Mouse (Mus musculus) intestine, embryonic 14.5 days (tissue): ENCODE results near the gene Prm3. TPM values are rescaled to one million over a fixed set of nuclear protein-coding genes. Genes with fewer than 3 reads are reported as not detected.
A peak's percentile ranks its signal among the peaks of the same experiment; 100 is the strongest.

Source experiments
- ATAC-seq: fragments of 200-750 bp; cut with Nextera tagmentation; replicated peaks from 2 replicates; pipeline ENCODE4 v1.8.0; 2017; ENCODE audit warnings: low read depth, moderate number of reproducible peaks, moderate TSS enrichment, moderate library complexity; ENCODE audit not compliant: low FRiP score, low TSS enrichment
- DNase-seq: peaks from one replicate; pipeline ENCODE4 v3.0.0-alpha.2; 2018; ENCODE audit warnings: low spot score
- H3K27ac ChIP-seq: fragments of 300-500 bp; sonication (generic); 2 replicates; pipeline ENCODE4 v1.5.1; 2014; ENCODE audit warnings: low read depth, mild to moderate bottlenecking, control low read depth
- H3K27me3 ChIP-seq: fragments of 300-500 bp; sonication (generic); replicated peaks from 2 replicates; pipeline ENCODE4 v1.6.1; 2014; ENCODE audit warnings: low read length, control low read depth; ENCODE audit not compliant: control insufficient read depth, insufficient read depth
- H3K36me3 ChIP-seq: fragments of 300-500 bp; sonication (generic); 2 replicates; pipeline ENCODE4 v1.6.1; 2014; ENCODE audit warnings: low read length, control low read depth; ENCODE audit not compliant: control insufficient read depth, insufficient read depth
- H3K4me1 ChIP-seq: fragments of 300-500 bp; sonication (generic); replicated peaks from 2 replicates; pipeline ENCODE4 v1.6.1; 2014; ENCODE audit warnings: low read length, control low read depth, mixed read lengths; ENCODE audit not compliant: control insufficient read depth, insufficient read depth
- H3K4me2 ChIP-seq: fragments of 300-500 bp; sonication (generic); 2 replicates; pipeline ENCODE4 v1.6.1; 2014; ENCODE audit warnings: low read length
- H3K4me3 ChIP-seq: fragments of 300-500 bp; sonication (generic); 2 replicates; pipeline ENCODE4 v1.5.1; 2014; ENCODE audit warnings: low read depth, low read length, control low read depth, mixed read lengths
- H3K9ac ChIP-seq: fragments of 300-500 bp; sonication (generic); 2 replicates; pipeline ENCODE4 v1.6.1; 2014; ENCODE audit warnings: mild to moderate bottlenecking, low read length
- H3K9me3 ChIP-seq: fragments of 300-500 bp; sonication (generic); 2 replicates; pipeline ENCODE4 v1.6.1; 2016; ENCODE audit warnings: low read length, control low read depth; ENCODE audit not compliant: control insufficient read depth
- WGBS: fragments of 180-500 bp; shearing (Covaris S2); extraction: QIAGEN DNeasy Blood & Tissue Kit; methylation state at CpG from one replicate; pipeline ENCODE4 v1.1.7; 2014; 5-methylcytosine and 5-hydroxymethylcytosine counted together
- polyA plus RNA-seq: library from polyadenylated mRNA; unstranded; fragments of >200 nt; fragmentation: Nextera tagmentation; extraction: Ambion mirVana; gene quantifications from 2 replicates; pipeline ENCODE4 v1.2.1, GENCODE M21; 2014

Prm3 gene
- polyA plus RNA-seq, 1 experiment from 2014 or later, result not detected

- no peaks in the 10 kb centered on the region for H3K4me1 ChIP-seq
- no peak overlapping the region for H3K4me2 ChIP-seq
- H3K27me3 ChIP-seq, result no peaks in the 10 kb centered on the region
- H3K27ac ChIP-seq, result no peak overlapping the region
- WGBS, result 62% methylated on average over 19 of the region's 19 CpGs
- H3K9ac ChIP-seq, result no peak overlapping the region
- DNase-seq (no peak), ATAC-seq (no peak)
- no peaks in the 10 kb centered on the region for H3K9me3 ChIP-seq
- no peaks in the 10 kb centered on the region for H3K36me3 ChIP-seq
- no peak overlapping the region for H3K4me3 ChIP-seq
Measured at GRCm38 (mm10) chr16:10771769-10772510, 18.8 kb downstream of the Prm3 start.

- Histone ChIP-seq H3K4me2 (no peak overlapping the region), H3K36me3 (no peaks in the 10 kb centered on the region), H3K4me3 (no peak overlapping the region), H3K27ac (no peak overlapping the region), H3K4me1 (no peaks in the 10 kb centered on the region), H3K27me3 (no peaks in the 10 kb centered on the region), H3K9ac (no peak overlapping the region), H3K9me3 (no peaks in the 10 kb centered on the region)
- 42% methylated on average over 4 of the region's 4 CpGs for WGBS
- ATAC-seq (no peak; the same call in 1 of the 2 replicates), DNase-seq (no peak)
Measured at GRCm38 (mm10) chr16:10770531-10771325, 20.0 kb downstream of the Prm3 start.

- no peaks in the 10 kb centered on the region for H3K36me3 ChIP-seq
- no peaks in the 10 kb centered on the region for H3K4me1 ChIP-seq
- H3K27ac ChIP-seq, result no peak overlapping the region
- 55% methylated on average over 2 of the region's 2 CpGs for WGBS
- H3K9me3 ChIP-seq, result no peaks in the 10 kb centered on the region
- H3K9ac ChIP-seq, result no peak overlapping the region
- DNase-seq (no peak), ATAC-seq (no peak)
- no peaks in the 10 kb centered on the region for H3K27me3 ChIP-seq
- H3K4me3 ChIP-seq, result no peak overlapping the region
- no peak overlapping the region for H3K4me2 ChIP-seq
Measured at GRCm38 (mm10) chr16:10769661-10770060, 21.1 kb downstream of the Prm3 start.

- DNase-seq (no peak), ATAC-seq (no peak)
- Histone ChIP-seq H3K36me3 (no peaks in the 10 kb centered on the region), H3K4me3 (no peak overlapping the region), H3K4me2 (no peak overlapping the region), H3K4me1 (0 out of 2 replicates have a peak, but pooled peaks cover 2% of the 10 kb centered on the region), H3K27ac (no peak overlapping the region), H3K27me3 (no peaks in the 10 kb centered on the region), H3K9me3 (no peaks in the 10 kb centered on the region), H3K9ac (no peak overlapping the region)
- 51% methylated on average over 9 of the region's 9 CpGs for WGBS
Measured at GRCm38 (mm10) chr16:10768821-10769220, 21.9 kb downstream of the Prm3 start.

GRCm38 (mm10) chr16:10767158-10767557 lies 23.6 kb downstream of the Prm3 start:
- no peaks in the 10 kb centered on the region for H3K36me3 ChIP-seq
- no peak overlapping the region for H3K27ac ChIP-seq
- H3K4me2 ChIP-seq, result no peak overlapping the region
- DNase-seq (peak; percentile 82), ATAC-seq (no peak)
- no peak overlapping the region for H3K9ac ChIP-seq
- no peaks in the 10 kb centered on the region for H3K9me3 ChIP-seq
- no peak overlapping the region for H3K4me3 ChIP-seq
- 42% methylated on average over 4 of the region's 4 CpGs for WGBS
- no peaks in the 10 kb centered on the region for H3K27me3 ChIP-seq
- 0 out of 2 replicates have a peak, but pooled peaks cover 2% of the 10 kb centered on the region for H3K4me1 ChIP-seq

GRCm38 (mm10) chr16:10764323-10764722 lies 26.4 kb downstream of the Prm3 start:
- no peaks in the 10 kb centered on the region for H3K36me3 ChIP-seq
- no peaks in the 10 kb centered on the region for H3K27me3 ChIP-seq
- H3K4me2 ChIP-seq, result no peak overlapping the region
- WGBS, result 27% methylated on average over 2 of the region's 2 CpGs
- DNase-seq (no peak), ATAC-seq (0 out of 2 replicates have a peak, but pooled peaks have one; percentile 13)
- H3K4me3 ChIP-seq, result no peak overlapping the region
- no peaks in the 10 kb centered on the region for H3K9me3 ChIP-seq
- H3K27ac ChIP-seq, result no peak overlapping the region
- H3K9ac ChIP-seq, result no peak overlapping the region
- 0 out of 2 replicates have a peak, but pooled peaks cover 2% of the 10 kb centered on the region for H3K4me1 ChIP-seq

- H3K4me2 ChIP-seq, result no peak overlapping the region
Measured at GRCm38 (mm10) chr16:10763540-10764264, 27.0 kb downstream of the Prm3 start.

GRCm38 (mm10) chr16:10762569-10763180 lies 28.0 kb downstream of the Prm3 start:
- ATAC-seq (no peak), DNase-seq (no peak)
- Histone ChIP-seq H3K27me3 (no peaks in the 10 kb centered on the region), H3K36me3 (no peaks in the 10 kb centered on the region), H3K9me3 (no peaks in the 10 kb centered on the region), H3K4me3 (no peak overlapping the region), H3K27ac (no peak overlapping the region), H3K4me1 (0 out of 2 replicates have a peak, but pooled peaks cover 2% of the 10 kb centered on the region), H3K4me2 (no peak overlapping the region), H3K9ac (no peak overlapping the region)
- 61% methylated on average over 5 of the region's 5 CpGs for WGBS

More at GRCm38 (mm10) chr16:10763540-10764264, 27.0 kb downstream of the Prm3 start:
- DNase-seq, result no peak
- Histone ChIP-seq H3K9me3 (no peaks in the 10 kb centered on the region), H3K27me3 (no peaks in the 10 kb centered on the region), H3K9ac (no peak overlapping the region), H3K4me3 (no peak overlapping the region), H3K27ac (no peak overlapping the region), H3K36me3 (no peaks in the 10 kb centered on the region), H3K4me1 (0 out of 2 replicates have a peak, but pooled peaks cover 2% of the 10 kb centered on the region)
- no peak for ATAC-seq
- 51% methylated on average over 6 of the region's 6 CpGs for WGBS
